Mouse (Mus musculus) heart, adult 2 months (tissue): ENCODE data around the gene Itga11.

Source experiments
- CTCF ChIP-seq: fragments of 200-600 bp; IDR thresholded peaks from 2 replicates; pipeline ENCODE4 v1.8.1; 2022; ENCODE audit warnings: antibody characterized with exemption, mild to moderate bottlenecking, moderate library complexity
- EP300 ChIP-seq: fragments of 200-500 bp; IDR thresholded peaks from 2 replicates; pipeline ENCODE4 v1.6.1; 2011; ENCODE audit warnings: low read depth, low read length, control low read depth; ENCODE audit not compliant: insufficient read depth

DNA sequence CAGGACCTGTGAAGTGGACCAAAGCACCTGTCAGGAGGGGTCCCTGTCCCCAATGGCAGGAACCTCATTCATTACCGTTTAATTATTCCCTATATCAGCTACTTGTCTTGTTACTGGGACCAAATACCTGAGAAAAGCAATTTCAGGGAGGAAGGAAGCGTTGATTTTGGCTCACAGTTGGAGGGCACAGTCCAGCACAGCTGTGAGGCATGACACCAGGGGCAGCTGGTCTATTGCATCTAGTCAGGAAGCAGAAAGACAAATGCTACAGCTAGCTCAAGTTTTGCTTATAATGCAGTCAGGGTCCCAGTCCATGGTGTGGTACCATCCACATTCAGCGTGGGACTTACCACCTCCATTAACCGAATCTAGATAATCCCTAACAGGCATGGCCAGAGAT is 29.6 kb downstream of the Itga11 start:
- TF ChIP-seq CTCF (no peak), EP300 (no peak)
